Mouse (Mus musculus): ENCODE measurements around the gene Pter. TPM values are rescaled to one million over a fixed set of nuclear protein-coding genes. Genes with fewer than 3 reads are reported as not detected.

Gene Pter
- polyA plus RNA-seq, 1 experiment, result 3.4 TPM

DNA sequence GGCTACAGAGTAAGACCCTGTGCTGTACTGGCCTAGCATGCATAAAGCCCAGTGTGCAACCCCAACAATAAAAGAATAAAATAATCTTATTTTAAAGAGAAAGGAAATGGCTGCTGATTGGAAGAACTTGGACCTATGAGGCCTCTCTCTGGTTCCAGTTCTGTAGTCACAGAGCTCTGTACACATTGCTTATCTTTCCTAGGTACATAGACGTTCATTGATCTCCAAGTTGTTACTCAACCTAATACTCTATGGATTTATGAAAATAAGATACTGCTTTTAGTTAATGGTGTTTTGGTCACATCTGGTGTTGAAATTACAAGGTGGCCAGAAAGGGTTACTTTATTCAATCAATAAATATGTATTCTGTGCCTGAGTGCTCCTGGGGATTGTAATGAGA is 1.8 kb downstream of the Pter start:
- 98% methylated on average over 1 of the region's 1 CpGs for WGBS

DNA sequence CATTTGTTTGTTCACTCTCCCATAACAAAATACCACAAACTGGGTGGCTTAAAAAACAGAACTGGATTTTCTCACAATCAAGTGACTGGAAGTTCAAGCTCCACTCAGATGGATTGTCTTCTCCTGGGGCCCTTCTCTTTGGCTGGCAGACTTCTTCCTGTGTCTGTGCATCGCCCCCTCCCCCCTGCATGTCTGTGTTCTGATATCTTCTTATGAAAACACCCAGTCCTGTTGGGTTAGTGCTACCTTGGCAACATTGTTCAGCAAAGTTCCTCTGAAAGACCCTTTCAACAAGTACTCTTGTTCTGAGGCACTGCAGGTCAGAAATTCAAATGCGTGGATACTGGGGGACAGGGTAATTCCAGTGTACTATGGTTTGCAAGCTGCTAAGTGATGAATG is 6.5 kb downstream of the Pter start:
- Histone ChIP-seq H3K27me3 (ENCODE audit: control insufficient read depth, insufficient read depth, low read length) (no peaks in the 10 kb centered on the region), H3K4me1 (ENCODE audit: control insufficient read depth, insufficient read depth, low read length) (no peaks in the 10 kb centered on the region), H3K4me3 (replicated peaks; ENCODE audit: insufficient read depth, low read depth, low read length) (no peak overlapping the region), H3K27ac (ENCODE audit: insufficient read depth, low read length) (no peak overlapping the region)
- TF ChIP-seq POLR2A (IDR thresholded peaks at IDR 0.05; ENCODE audit: borderline replicate concordance, insufficient read depth, low read length) (no peak), CTCF (IDR thresholded peaks at IDR 0.05; ENCODE audit: borderline replicate concordance, insufficient read depth, low read depth, low read length) (no peak)
- 74% methylated on average over 2 of the region's 2 CpGs for WGBS
- no peak for DNase-seq

More for the DNA sequence above, 1.8 kb downstream of the Pter start:
- no peak overlapping the region for H3K4me3 ChIP-seq (replicated peaks; ENCODE audit: insufficient read depth, low read depth, low read length)
- TF ChIP-seq POLR2A (IDR thresholded peaks at IDR 0.05; ENCODE audit: borderline replicate concordance, insufficient read depth, low read length) (no peak), CTCF (IDR thresholded peaks at IDR 0.05; ENCODE audit: borderline replicate concordance, insufficient read depth, low read depth, low read length) (no peak)
- no peaks in the 10 kb centered on the region for H3K4me1 ChIP-seq (ENCODE audit: control insufficient read depth, insufficient read depth, low read length)
- H3K27ac ChIP-seq (ENCODE audit: insufficient read depth, low read length), result no peak overlapping the region
- DNase-seq, result no peak
- no peaks in the 10 kb centered on the region; the same call in 1 of the 2 replicates for H3K27me3 ChIP-seq (ENCODE audit: control insufficient read depth, insufficient read depth, low read length)

DNA sequence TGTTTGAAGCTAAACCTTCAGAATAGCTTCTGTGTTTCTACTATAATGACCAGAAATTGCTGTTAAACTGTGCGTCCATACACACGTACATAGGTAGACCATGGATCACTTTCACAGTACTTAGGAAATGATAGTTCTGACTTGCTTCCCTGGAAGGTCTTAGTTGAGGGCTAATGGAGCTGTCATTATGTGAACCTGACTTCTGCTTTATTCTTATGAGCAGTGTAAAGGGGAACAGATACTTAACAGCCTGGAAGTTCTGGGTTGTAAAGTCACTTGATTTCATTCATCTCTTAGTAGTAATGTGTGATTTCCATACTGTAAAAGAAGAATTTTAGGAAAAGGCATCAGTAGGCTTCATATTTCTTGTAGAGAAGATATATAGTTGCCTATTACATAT is 10.1 kb downstream of the Pter start:
- Histone ChIP-seq H3K27me3 (ENCODE audit: control insufficient read depth, insufficient read depth, low read length) (no peaks in the 10 kb centered on the region), H3K4me1 (ENCODE audit: control insufficient read depth, insufficient read depth, low read length) (no peaks in the 10 kb centered on the region), H3K27ac (ENCODE audit: insufficient read depth, low read length) (no peak overlapping the region), H3K4me3 (replicated peaks; ENCODE audit: insufficient read depth, low read depth, low read length) (no peak overlapping the region)
- TF ChIP-seq POLR2A (IDR thresholded peaks at IDR 0.05; ENCODE audit: borderline replicate concordance, insufficient read depth, low read length), result no peak
- no peak for TF ChIP-seq CTCF (IDR thresholded peaks at IDR 0.05; ENCODE audit: borderline replicate concordance, insufficient read depth, low read depth, low read length)
- 95% methylated on average over 2 of the region's 2 CpGs for WGBS
- no peak for DNase-seq

DNA sequence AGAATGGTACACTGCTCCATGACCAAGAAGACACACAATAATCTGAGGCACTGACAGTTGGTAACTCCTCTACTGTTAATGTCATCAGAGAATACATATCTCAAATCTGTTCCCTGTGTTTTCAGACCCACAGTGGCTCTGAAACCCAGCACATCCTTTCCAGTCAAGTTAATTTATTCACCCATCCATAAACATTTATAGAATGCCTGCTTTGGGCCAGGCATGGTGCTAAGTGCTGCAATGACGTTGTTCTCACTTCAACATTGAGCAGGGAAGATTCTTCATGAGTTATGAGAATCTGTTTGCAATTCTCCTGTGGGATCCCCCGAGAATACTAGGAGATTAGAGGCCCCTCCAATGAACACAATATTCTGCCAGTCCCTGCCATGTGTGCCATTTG is 11.4 kb downstream of the Pter start:
- TF ChIP-seq CTCF (IDR thresholded peaks at IDR 0.05; ENCODE audit: borderline replicate concordance, insufficient read depth, low read depth, low read length), result no peak
- TF ChIP-seq POLR2A (IDR thresholded peaks at IDR 0.05; ENCODE audit: borderline replicate concordance, insufficient read depth, low read length), result no peak
- no peak overlapping the region for H3K27ac ChIP-seq (ENCODE audit: insufficient read depth, low read length)
- no peak overlapping the region for H3K4me3 ChIP-seq (replicated peaks; ENCODE audit: insufficient read depth, low read depth, low read length)
- H3K27me3 ChIP-seq (ENCODE audit: control insufficient read depth, insufficient read depth, low read length), result no peaks in the 10 kb centered on the region
- no peak for DNase-seq
- no peaks in the 10 kb centered on the region for H3K4me1 ChIP-seq (ENCODE audit: control insufficient read depth, insufficient read depth, low read length)
- 65% methylated on average over 2 of the region's 2 CpGs for WGBS

DNA sequence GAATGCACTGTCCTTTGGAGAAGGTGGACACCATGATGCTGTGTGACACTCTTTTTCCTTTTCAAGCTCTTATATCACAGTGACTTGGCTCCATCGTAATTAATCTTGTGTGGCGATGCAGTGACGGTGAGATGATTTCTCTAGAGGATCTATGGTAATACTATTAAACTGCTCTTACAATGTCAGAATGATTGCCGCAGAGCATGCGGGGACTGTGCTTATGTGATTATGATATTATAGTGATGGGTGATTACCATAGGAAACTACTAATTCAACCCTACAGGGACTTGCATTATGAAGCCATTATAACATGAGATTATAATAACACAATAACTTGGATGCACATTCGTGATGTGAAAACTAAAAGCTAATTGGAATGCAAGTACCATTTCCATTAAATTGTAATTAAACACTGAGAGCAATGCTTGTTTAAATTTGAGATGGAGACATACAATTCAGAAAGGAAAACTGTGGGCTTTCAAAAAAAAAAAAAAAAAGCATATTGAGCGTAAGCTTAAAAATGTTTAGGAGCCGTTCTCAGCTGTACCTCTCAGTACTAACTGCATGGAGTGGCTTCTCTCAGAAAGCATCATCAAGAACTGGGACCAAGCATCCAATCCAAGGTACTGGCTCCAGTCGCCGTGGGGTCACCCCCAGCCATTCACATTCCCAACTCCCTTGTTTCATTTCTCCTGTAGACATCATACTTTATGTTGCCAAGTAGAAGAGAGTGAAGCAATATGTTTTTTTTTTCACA is 13.8 kb downstream of the Pter start:
- DNase-seq, result no peak
- Histone ChIP-seq H3K4me3 (replicated peaks; ENCODE audit: insufficient read depth, low read depth, low read length) (no peak overlapping the region), H3K4me1 (ENCODE audit: control insufficient read depth, insufficient read depth, low read length) (no peaks in the 10 kb centered on the region), H3K27ac (ENCODE audit: insufficient read depth, low read length) (no peak overlapping the region), H3K27me3 (ENCODE audit: control insufficient read depth, insufficient read depth, low read length) (no peaks in the 10 kb centered on the region)
- 92% methylated on average over 10 of the region's 10 CpGs for WGBS
- TF ChIP-seq POLR2A (IDR thresholded peaks at IDR 0.05; ENCODE audit: borderline replicate concordance, insufficient read depth, low read length), result no peak
- TF ChIP-seq CTCF (IDR thresholded peaks at IDR 0.05; ENCODE audit: borderline replicate concordance, insufficient read depth, low read depth, low read length), result no peak

DNA sequence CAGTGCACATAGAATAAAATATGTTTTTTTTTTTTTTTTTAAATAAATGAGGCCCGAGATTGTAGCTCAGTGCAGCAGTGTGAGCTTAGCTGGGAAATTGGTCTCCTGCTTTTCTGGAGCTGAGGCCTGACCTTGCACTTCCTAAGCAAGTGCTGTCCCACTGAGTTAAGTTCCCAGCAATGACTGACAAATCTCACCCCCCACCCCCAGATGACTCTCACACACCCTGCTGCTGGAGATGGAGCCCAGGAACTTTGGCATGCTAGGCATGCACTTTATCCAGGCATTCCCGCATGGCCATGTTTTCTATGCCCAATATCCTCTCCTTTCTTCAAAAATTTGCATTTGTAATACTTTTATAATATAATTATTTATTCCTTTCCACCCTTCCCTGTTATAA is 14.8 kb downstream of the Pter start:
- Histone ChIP-seq H3K27ac (ENCODE audit: insufficient read depth, low read length) (no peak overlapping the region), H3K4me3 (replicated peaks; ENCODE audit: insufficient read depth, low read depth, low read length) (no peak overlapping the region), H3K4me1 (ENCODE audit: control insufficient read depth, insufficient read depth, low read length) (no peaks in the 10 kb centered on the region), H3K27me3 (ENCODE audit: control insufficient read depth, insufficient read depth, low read length) (no peaks in the 10 kb centered on the region)
- no peak for DNase-seq
- TF ChIP-seq POLR2A (IDR thresholded peaks at IDR 0.05; ENCODE audit: borderline replicate concordance, insufficient read depth, low read length), result no peak
- no peak for TF ChIP-seq CTCF (IDR thresholded peaks at IDR 0.05; ENCODE audit: borderline replicate concordance, insufficient read depth, low read depth, low read length)
- WGBS, result 81% methylated on average over 2 of the region's 2 CpGs

DNA sequence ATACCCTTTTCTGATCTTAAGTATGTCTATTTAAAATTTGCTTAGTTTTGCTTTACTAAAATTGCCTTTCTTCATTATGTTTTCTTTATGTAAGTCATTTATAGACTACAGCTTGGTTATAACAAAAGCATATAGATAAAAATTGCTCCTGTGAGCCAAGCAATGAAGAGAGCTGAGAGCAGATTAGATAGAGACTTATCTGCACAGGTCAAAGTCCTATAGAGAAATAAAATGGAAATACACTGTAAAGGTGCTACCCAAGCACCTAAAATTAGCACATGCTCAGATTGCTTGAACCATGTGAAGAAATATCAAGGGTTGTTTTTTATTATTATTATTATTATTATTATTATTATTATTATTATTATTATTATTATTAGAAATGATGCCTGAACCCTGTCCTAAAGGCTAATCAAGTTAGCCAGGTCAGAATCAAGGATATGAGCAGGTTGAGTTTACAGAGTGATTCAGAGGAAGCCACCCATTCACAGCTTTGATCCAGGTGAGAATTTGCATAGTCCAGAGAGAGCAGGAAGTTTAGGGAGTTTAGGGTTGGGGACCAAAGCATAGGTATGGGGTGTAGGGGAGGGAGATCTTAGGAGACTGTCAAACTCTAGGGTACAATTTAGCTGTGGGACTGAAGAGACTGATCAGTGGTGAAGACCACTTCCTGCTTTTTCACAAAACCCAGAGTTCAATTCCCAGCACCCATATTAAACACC is 33.0 kb downstream of the Pter start:
- no peak for DNase-seq
- no peaks in the 10 kb centered on the region for H3K27me3 ChIP-seq (ENCODE audit: control insufficient read depth, insufficient read depth, low read length)
- H3K4me3 ChIP-seq (replicated peaks; ENCODE audit: insufficient read depth, low read depth, low read length), result no peak overlapping the region
- no peak overlapping the region for H3K27ac ChIP-seq (ENCODE audit: insufficient read depth, low read length)
- TF ChIP-seq CTCF (IDR thresholded peaks at IDR 0.05; ENCODE audit: borderline replicate concordance, insufficient read depth, low read depth, low read length), result no peak
- TF ChIP-seq POLR2A (IDR thresholded peaks at IDR 0.05; ENCODE audit: borderline replicate concordance, insufficient read depth, low read length), result no peak
- no peaks in the 10 kb centered on the region for H3K4me1 ChIP-seq (ENCODE audit: control insufficient read depth, insufficient read depth, low read length)
